Mouse (Mus musculus): ENCODE data around the gene Reps2. TPM values are rescaled to one million over a fixed set of nuclear protein-coding genes. Genes with fewer than 3 reads are reported as not detected.

The Reps2 gene
- 0.50 and 0.79 TPM in 2 replicates for polyA plus RNA-seq (2016; fragmentation: Nextera tagmentation; extraction: Ambion mirVana)

GRCm38 (mm10) chrX:162643091-162643788 lies at the start of gene Reps2:
Reps2 (minus strand) TSS chrX:162643649.
- peak within 1 kb of the TSS; percentile 52; the same call in 1 of the 2 replicates for H3K9ac ChIP-seq (replicated peaks)
- ATAC-seq (ENCODE audit: insufficient number of reproducible peaks, insufficient read depth, low FRiP score, low TSS enrichment, low read depth) = peak; percentile 91
- peak within 1 kb of the TSS; percentile 54 for H3K4me3 ChIP-seq (replicated peaks)
- H3K4me2 ChIP-seq = peak within 1 kb of the TSS; percentile 79
- H3K9me3 ChIP-seq = no peaks in the 10 kb centered on the region
- H3K27ac ChIP-seq = no peak within 1 kb of the TSS
- no peaks in the 10 kb centered on the region for H3K36me3 ChIP-seq
- 12% methylated on average over 44 of the region's 61 CpGs for WGBS
- no peaks in the 10 kb centered on the region for H3K4me1 ChIP-seq (replicated peaks)
- peaks cover 53% of the 10 kb centered on the region for H3K27me3 ChIP-seq

DNA sequence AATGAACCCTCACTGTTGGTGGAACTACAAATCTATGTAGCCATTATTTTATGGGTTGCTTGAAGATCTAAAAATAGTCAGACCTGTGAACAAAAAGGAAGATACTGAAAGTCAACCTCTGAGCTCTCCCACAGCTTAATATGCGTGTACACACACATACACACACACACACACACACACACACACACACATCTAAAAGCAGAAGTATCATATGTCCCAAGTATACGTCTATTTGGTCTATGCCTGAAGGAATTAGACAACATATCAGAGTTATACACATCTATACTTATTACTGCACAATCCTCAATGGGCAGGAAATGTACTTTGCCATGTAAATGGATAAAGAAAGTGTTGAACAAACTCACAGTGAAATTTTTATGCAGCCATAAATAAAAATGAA lies 47.8 kb upstream of the Reps2 start:
- Histone ChIP-seq H3K9ac (replicated peaks) (no peak overlapping the region), H3K27me3 (peaks cover 8% of the 10 kb centered on the region; the same call in 1 of the 2 replicates), H3K36me3 (no peaks in the 10 kb centered on the region), H3K27ac (no peak overlapping the region), H3K4me2 (no peak overlapping the region), H3K9me3 (no peaks in the 10 kb centered on the region), H3K4me3 (replicated peaks) (no peak overlapping the region), H3K4me1 (replicated peaks) (no peaks in the 10 kb centered on the region)
- no peak for ATAC-seq (ENCODE audit: insufficient number of reproducible peaks, insufficient read depth, low FRiP score, low TSS enrichment, low read depth)
- 56% methylated on average over 2 of the region's 2 CpGs for WGBS

GRCm38 (mm10) chrX:162685394-162685793 lies 41.9 kb upstream of the Reps2 start:
- H3K36me3 ChIP-seq = no peaks in the 10 kb centered on the region
- H3K27me3 ChIP-seq = peaks cover 6% of the 10 kb centered on the region; the same call in 1 of the 2 replicates
- no peaks in the 10 kb centered on the region for H3K4me1 ChIP-seq (replicated peaks)
- no peak overlapping the region for H3K27ac ChIP-seq
- no peak overlapping the region for H3K9ac ChIP-seq (replicated peaks)
- no peaks in the 10 kb centered on the region for H3K9me3 ChIP-seq
- no peak overlapping the region for H3K4me3 ChIP-seq (replicated peaks)
- H3K4me2 ChIP-seq = no peak overlapping the region
- 90% methylated on average over 1 of the region's 1 CpGs for WGBS
- ATAC-seq (ENCODE audit: insufficient number of reproducible peaks, insufficient read depth, low FRiP score, low TSS enrichment, low read depth) = no peak

- H3K9me3 ChIP-seq = no peaks in the 10 kb centered on the region
- H3K27ac ChIP-seq = no peak overlapping the region
- H3K4me2 ChIP-seq = no peak overlapping the region
- H3K9ac ChIP-seq (replicated peaks) = no peak overlapping the region
- H3K4me3 ChIP-seq (replicated peaks) = no peak overlapping the region
- 80% methylated on average over 2 of the region's 2 CpGs for WGBS
- peaks cover 19% of the 10 kb centered on the region for H3K27me3 ChIP-seq
- H3K4me1 ChIP-seq (replicated peaks) = no peaks in the 10 kb centered on the region
- ATAC-seq (ENCODE audit: insufficient number of reproducible peaks, insufficient read depth, low FRiP score, low TSS enrichment, low read depth) = no peak
- H3K36me3 ChIP-seq = no peaks in the 10 kb centered on the region
Measured at GRCm38 (mm10) chrX:162679506-162679905, 36.1 kb upstream of the Reps2 start.

DNA sequence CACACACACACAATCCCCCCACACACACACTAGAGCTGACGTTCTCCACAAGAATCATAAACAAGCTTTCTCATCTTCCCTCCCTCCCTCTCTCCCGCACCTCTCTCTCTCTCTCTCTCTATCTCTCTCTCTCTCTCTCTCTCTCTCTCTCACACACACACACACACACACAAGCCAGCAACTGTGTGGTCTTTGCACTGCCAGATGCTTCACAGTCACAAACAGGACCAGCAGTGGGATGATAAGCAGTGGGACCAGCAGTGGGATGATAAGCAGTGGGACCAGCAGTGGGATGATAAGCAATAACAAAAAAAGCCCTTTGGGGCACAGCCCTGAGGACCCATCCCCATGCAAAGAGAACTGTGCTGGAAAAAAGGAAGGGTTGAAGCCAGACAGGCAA lies 35.4 kb upstream of the Reps2 start:
- Histone ChIP-seq H3K9me3 (no peaks in the 10 kb centered on the region), H3K9ac (replicated peaks) (no peak overlapping the region), H3K4me3 (replicated peaks) (no peak overlapping the region), H3K27ac (no peak overlapping the region), H3K36me3 (no peaks in the 10 kb centered on the region), H3K4me2 (no peak overlapping the region), H3K27me3 (peaks cover 19% of the 10 kb centered on the region), H3K4me1 (replicated peaks) (no peaks in the 10 kb centered on the region)
- WGBS = 76% methylated on average over 2 of the region's 2 CpGs
- ATAC-seq (ENCODE audit: insufficient number of reproducible peaks, insufficient read depth, low FRiP score, low TSS enrichment, low read depth) = no peak

DNA sequence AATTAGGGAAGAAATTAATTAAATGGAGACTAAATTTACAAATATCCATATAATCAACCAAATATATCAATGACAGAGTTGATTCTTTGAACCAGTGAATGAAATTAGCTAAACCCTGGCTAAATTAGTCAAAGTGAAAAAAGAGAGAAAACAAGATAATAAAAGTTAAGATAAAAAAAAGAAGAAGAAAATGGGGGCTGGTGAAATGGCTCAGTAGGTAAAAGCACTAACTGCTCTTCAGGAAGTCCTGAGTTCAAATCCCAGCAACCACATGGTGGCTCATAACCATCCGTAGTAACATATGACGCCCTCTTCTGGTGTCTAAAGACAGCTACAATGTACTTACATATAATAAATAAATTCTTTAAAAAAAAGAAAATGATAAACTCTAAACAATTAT lies 22.7 kb upstream of the Reps2 start:
- H3K27ac ChIP-seq = no peak overlapping the region
- no peak for ATAC-seq (ENCODE audit: insufficient number of reproducible peaks, insufficient read depth, low FRiP score, low TSS enrichment, low read depth)
- peaks cover 7% of the 10 kb centered on the region; the same call in 1 of the 2 replicates for H3K27me3 ChIP-seq
- no peaks in the 10 kb centered on the region for H3K36me3 ChIP-seq
- H3K4me1 ChIP-seq (replicated peaks) = no peaks in the 10 kb centered on the region
- H3K4me3 ChIP-seq (replicated peaks) = no peak overlapping the region
- 67% methylated on average over 2 of the region's 2 CpGs for WGBS
- H3K9ac ChIP-seq (replicated peaks) = no peak overlapping the region
- no peaks in the 10 kb centered on the region for H3K9me3 ChIP-seq
- H3K4me2 ChIP-seq = no peak overlapping the region

DNA sequence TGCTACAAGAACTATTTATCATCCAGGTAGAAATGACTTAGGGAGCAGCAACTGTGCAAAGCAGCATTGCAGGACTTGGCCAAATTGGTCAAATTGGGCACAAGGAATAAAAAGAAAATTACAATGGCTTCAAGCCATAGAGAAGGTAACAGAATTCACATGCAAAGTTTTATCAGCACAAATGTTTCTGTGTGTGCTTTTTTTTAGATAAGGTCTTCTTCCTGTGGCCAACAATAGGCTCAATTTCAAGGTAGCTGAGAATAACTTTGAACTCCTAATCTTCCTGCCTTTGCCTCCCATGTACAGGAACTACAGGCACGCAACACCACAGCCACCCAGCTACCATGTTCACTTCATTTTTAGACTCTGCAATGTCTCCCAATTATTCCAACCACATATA lies 16.7 kb upstream of the Reps2 start:
- no peak overlapping the region for H3K4me3 ChIP-seq (replicated peaks)
- no peak for ATAC-seq (ENCODE audit: insufficient number of reproducible peaks, insufficient read depth, low FRiP score, low TSS enrichment, low read depth)
- WGBS = 85% methylated on average over 1 of the region's 1 CpGs

GRCm38 (mm10) chrX:162653518-162653917 lies 10.1 kb upstream of the Reps2 start:
- H3K36me3 ChIP-seq = no peaks in the 10 kb centered on the region
- H3K4me1 ChIP-seq (replicated peaks) = no peaks in the 10 kb centered on the region
- H3K9me3 ChIP-seq = no peaks in the 10 kb centered on the region
- H3K4me2 ChIP-seq = no peak overlapping the region
- H3K27ac ChIP-seq = no peak overlapping the region
- ATAC-seq (ENCODE audit: insufficient number of reproducible peaks, insufficient read depth, low FRiP score, low TSS enrichment, low read depth) = no peak
- H3K27me3 ChIP-seq = peaks cover 12% of the 10 kb centered on the region
- whole genome bisulfite sequencing = 88% methylated on average over 7 of the region's 7 CpGs
- H3K4me3 ChIP-seq (replicated peaks) = no peak overlapping the region
- H3K9ac ChIP-seq (replicated peaks) = no peak overlapping the region

More for the DNA sequence above, 16.7 kb upstream of the Reps2 start:
- no peaks in the 10 kb centered on the region for H3K4me1 ChIP-seq (replicated peaks)
- H3K9ac ChIP-seq (replicated peaks) = no peak overlapping the region
- H3K9me3 ChIP-seq = no peaks in the 10 kb centered on the region
- H3K4me2 ChIP-seq = no peak overlapping the region
- no peaks in the 10 kb centered on the region for H3K36me3 ChIP-seq
- H3K27ac ChIP-seq = no peak overlapping the region
- peaks cover 13% of the 10 kb centered on the region; the same call in 1 of the 2 replicates for H3K27me3 ChIP-seq

DNA sequence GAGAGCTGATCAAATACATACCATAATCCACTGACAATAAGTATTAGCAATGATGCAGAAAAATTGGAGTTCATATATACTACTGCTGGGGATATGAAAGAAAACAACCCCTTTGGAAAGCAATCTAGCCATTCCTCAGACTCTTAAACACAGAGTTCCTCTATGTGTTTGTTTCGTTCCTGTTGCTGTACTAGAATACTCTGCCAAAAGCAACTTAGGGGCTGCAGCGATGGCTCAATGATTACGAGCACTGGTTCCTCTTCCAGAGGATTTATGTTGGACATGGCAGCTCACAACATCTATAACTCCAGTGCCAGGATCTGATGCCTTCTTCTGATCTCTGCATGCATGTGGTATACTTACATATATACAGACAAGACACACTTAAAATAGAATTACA lies 9.0 kb upstream of the Reps2 start:
- no peaks in the 10 kb centered on the region for H3K9me3 ChIP-seq
- H3K36me3 ChIP-seq = no peaks in the 10 kb centered on the region
- no peak overlapping the region for H3K4me2 ChIP-seq
- no peak for ATAC-seq (ENCODE audit: insufficient number of reproducible peaks, insufficient read depth, low FRiP score, low TSS enrichment, low read depth)
- H3K9ac ChIP-seq (replicated peaks) = no peak overlapping the region
- H3K27me3 ChIP-seq = peaks cover 14% of the 10 kb centered on the region
- no peak overlapping the region for H3K4me3 ChIP-seq (replicated peaks)
- no peaks in the 10 kb centered on the region for H3K4me1 ChIP-seq (replicated peaks)
- no peak overlapping the region for H3K27ac ChIP-seq
- WGBS = 82% methylated on average over 3 of the region's 3 CpGs

DNA sequence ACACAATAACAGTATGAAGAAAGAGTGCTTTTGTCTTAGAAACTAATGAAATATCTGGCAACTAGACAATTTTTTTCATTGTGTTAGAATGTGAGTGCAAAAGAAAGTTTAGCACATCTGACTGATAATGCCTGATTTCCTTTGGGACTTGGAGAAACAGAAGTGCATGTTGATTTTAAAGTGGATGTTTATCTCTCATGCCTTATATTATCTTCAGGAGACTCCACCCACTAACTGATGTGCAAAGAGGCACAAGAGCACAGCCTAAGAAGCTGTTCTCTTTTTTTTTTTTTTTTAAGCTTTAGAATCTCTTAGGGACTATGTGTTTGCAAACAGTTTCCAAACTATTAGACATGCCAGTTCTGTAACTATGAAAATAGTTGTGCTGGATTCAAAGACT lies 7.7 kb upstream of the Reps2 start:
- H3K4me3 ChIP-seq (replicated peaks) = no peak overlapping the region
- no peak for ATAC-seq (ENCODE audit: insufficient number of reproducible peaks, insufficient read depth, low FRiP score, low TSS enrichment, low read depth)
- peaks cover 22% of the 10 kb centered on the region for H3K27me3 ChIP-seq

DNA sequence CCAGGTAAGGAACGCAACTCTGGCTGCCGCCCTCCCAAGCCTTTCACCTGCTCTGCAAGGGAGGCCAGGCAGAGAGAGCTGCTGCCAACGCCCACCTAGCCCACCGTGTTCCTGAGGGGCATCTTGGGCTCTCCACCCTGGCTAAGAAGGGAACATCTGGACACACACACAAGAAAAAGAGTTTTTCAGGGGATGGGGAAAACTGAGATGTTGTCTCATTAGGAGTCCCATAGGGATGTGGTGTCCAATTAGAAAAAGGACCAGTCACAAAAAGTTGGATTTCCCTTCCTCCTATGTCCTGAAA lies 292 bp upstream of the Reps2 start:
- Histone ChIP-seq H3K27ac (no peak overlapping the region), H3K36me3 (no peaks in the 10 kb centered on the region), H3K4me1 (replicated peaks) (no peaks in the 10 kb centered on the region), H3K4me2 (peak overlapping the region; percentile 79), H3K9ac (replicated peaks) (no peak overlapping the region), H3K4me3 (replicated peaks) (peak overlapping the region; percentile 54), H3K27me3 (peaks cover 53% of the 10 kb centered on the region), H3K9me3 (no peaks in the 10 kb centered on the region)
- no peak for ATAC-seq (ENCODE audit: insufficient number of reproducible peaks, insufficient read depth, low FRiP score, low TSS enrichment, low read depth)
- 17% methylated on average over 4 of the region's 4 CpGs for WGBS

More for the DNA sequence above, 7.7 kb upstream of the Reps2 start:
- no peak overlapping the region for H3K4me2 ChIP-seq
- H3K9me3 ChIP-seq = no peaks in the 10 kb centered on the region
- H3K36me3 ChIP-seq = no peaks in the 10 kb centered on the region
- no peak overlapping the region for H3K9ac ChIP-seq (replicated peaks)
- H3K4me1 ChIP-seq (replicated peaks) = no peaks in the 10 kb centered on the region
- no peak overlapping the region for H3K27ac ChIP-seq
